Mouse (Mus musculus): ENCODE measurements around the gene Gm8126.
"Not testable (repeated sequence)": the region's sequence is repeated elsewhere in the genome, so short reads cannot be mapped to it uniquely, and the experiment has no call there.

Gm8126 gene

GRCm38 (mm10) chr14:43258349-43258748 is at the start of gene Gm8126:
Gene Gm8126 (plus strand): TSS chr14:43258649.
- not testable (repeated sequence) for DNase-seq

GRCm38 (mm10) chr14:43235204-43235603 is 23.2 kb upstream of the Gm8126 start, which contains the start of gene Gm8122:
Gene Gm8122 (minus strand): TSS chr14:43235304.
- not testable (repeated sequence) for DNase-seq

- DNase-seq = not testable (repeated sequence)
Observed at GRCm38 (mm10) chr14:43237769-43238168, 20.7 kb upstream of the Gm8126 start.

- DNase-seq = not testable (repeated sequence)
Observed at GRCm38 (mm10) chr14:43249611-43250170, 8.8 kb upstream of the Gm8126 start.

DNA sequence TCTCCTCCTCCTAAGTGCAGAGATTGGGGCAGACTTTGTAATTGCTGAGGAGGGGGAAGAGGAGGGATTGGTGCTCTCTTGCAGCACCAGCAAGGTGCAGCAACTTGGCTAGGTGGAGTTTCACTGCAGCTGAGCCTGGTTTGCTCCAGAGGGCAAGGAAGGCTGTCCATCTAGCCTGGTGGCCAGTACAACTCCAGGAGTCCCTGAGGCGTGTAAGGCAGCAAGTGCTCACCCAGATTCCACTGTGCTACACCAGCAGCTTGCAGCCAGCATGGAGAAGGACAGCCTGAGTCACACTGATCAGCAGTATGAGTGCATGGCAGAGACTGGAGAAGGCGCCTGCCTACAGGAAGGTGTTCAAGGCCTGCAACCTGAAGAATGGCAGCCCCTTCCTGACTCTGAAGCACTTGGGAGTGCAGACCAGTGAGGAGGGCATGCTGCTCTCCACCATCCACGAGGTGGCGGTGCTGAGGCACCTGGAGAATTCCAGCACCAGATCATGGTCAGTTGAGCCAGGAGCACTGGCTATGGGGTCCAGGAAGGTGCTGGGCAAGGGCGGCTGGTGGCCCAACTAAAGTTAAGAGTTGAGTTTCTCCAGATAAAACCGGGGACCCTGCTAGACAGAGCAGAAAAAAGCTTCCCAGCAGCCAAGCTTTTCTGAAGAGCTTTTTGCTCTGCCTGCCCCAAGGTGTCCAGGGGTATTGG is 7.7 kb upstream of the Gm8126 start:
- not testable (repeated sequence) for DNase-seq

DNA sequence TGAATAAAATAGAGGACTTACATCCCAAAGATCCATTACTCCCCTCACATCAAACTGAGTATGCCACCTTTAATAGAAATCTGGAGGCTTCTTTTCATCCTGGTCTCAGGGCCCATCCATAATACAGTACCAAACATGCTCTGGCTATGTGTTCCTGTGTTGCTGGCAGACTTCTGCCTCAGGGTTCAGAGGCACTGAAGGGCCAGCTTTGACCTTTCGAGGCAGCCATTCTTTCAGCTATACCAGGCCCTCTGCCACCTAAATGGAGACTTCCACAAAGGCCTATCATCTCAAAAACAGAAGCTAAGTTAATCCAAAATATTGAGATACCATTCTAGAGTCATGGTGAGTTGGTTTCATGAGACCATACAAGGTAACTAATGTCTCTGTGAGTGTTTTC is 1.9 kb upstream of the Gm8126 start:
- DNase-seq = not testable (repeated sequence)

GRCm38 (mm10) chr14:43263421-43263820 is 5.0 kb downstream of the Gm8126 start:
- DNase-seq = not testable (repeated sequence)

- DNase-seq = not testable (repeated sequence)
Observed at GRCm38 (mm10) chr14:43268521-43269084, 10.2 kb downstream of the Gm8126 start.

- not testable (repeated sequence) for DNase-seq
Observed at GRCm38 (mm10) chr14:43269211-43269610, 10.8 kb downstream of the Gm8126 start.

GRCm38 (mm10) chr14:43273161-43273560 is 14.7 kb downstream of the Gm8126 start:
- DNase-seq = not testable (repeated sequence)

- DNase-seq = not testable (repeated sequence)
Observed at GRCm38 (mm10) chr14:43274986-43275511, 16.6 kb downstream of the Gm8126 start, which contains the start of gene Gm9732. Gene Gm9732 (plus strand): TSS chr14:43275036.

- DNase-seq = not testable (repeated sequence)
Observed at GRCm38 (mm10) chr14:43275752-43276151, 17.3 kb downstream of the Gm8126 start.

- DNase-seq = not testable (repeated sequence)
Observed at GRCm38 (mm10) chr14:43277468-43277867, 19.0 kb downstream of the Gm8126 start.

GRCm38 (mm10) chr14:43278146-43278545 is 19.7 kb downstream of the Gm8126 start:
- DNase-seq = not testable (repeated sequence)

- DNase-seq = not testable (repeated sequence)
Observed at GRCm38 (mm10) chr14:43278681-43279080, 20.2 kb downstream of the Gm8126 start.

- not testable (repeated sequence) for DNase-seq
Observed at GRCm38 (mm10) chr14:43293503-43293902, 35.1 kb downstream of the Gm8126 start, which contains the start of gene Gm8127. Gene Gm8127 (minus strand): TSS chr14:43293832.
